8 mouse cellular contexts compared by ENCODE assay signal in the genomic region with DNA sequence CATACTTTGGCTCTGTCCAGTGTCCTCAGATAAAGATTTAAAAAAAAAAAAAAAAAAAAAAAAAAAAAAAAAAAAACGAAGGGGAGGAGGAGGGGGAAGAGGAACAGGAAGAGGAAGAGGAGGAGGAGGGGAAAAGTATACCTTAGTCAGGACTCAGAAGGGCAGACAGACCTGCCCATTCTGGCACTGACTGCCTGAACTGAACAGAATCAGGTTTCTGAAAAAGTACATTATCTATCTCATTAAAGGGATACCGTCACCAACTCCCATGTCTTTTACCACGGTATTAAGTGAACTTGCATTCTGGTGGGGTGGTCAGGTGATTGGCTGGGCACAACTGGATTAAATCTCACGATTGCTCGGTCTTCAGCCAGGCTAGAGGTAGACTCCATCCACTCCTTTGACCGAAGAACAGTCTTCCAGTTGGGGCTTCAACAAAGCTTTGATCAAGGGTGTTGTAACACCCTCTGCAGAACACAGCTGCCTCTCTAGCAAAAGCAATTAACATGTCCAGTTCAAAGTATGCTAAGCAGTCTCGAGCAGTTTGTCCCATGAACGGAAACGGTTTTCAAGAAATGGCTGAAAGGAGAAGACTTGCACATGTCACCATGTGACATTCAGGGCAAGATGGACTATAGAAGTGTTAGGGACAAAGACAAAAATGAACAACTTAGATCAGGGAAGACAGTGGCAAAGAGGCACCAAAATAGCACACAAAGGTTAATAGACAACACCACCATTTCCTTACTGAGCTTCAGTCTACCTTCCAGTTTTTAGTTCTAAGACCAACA. TPM values are rescaled to one million over a fixed set of nuclear protein-coding genes. Genes with fewer than 3 reads are reported as not detected.
DNase-seq lines count a peak whose midpoint lies in the region; ATAC-seq lines count a peak whose summit lies in the region.

No protein-coding gene starts in this region.

- peaks cover 18% of the 10 kb centered on the region for H3K4me1 ChIP-seq in forebrain, embryonic 15.5 days
- peaks cover 17% of the 10 kb centered on the region for H3K4me1 ChIP-seq in liver, embryonic 15.5 days (replicated peaks)

- 86% methylated on average over 9 of the region's 9 CpGs for WGBS in forebrain, embryonic 15.5 days
- WGBS in liver, embryonic 15.5 days (ENCODE audit: insufficient replicate concordance) = 71% methylated on average over 8 of the region's 9 CpGs

- no peak for ATAC-seq in CD4-positive, CD25-positive, alpha-beta regulatory T cell, adult 4 months
- peak; percentile 3; the same call in 1 of the 2 replicates for ATAC-seq in forebrain, embryonic 15.5 days (replicated peaks)
- no peak for ATAC-seq in liver, embryonic 15.5 days (ENCODE audit: insufficient read depth)

- no peaks in the 10 kb centered on the region for H3K27me3 ChIP-seq in forebrain, embryonic 15.5 days
- H3K27me3 ChIP-seq in liver, embryonic 15.5 days = no peaks in the 10 kb centered on the region

- DNase-seq in CD4-positive, CD25-positive, alpha-beta regulatory T cell, adult 2 months (ENCODE audit: low read depth, low spot score) = peak; percentile 2
- DNase-seq in 416B (ENCODE audit: low read depth) = peak; percentile 39
- DNase-seq in cerebellum, adult 11-12 months = no peak
- DNase-seq in cerebellum, adult 9-11 months = no peak
- DNase-seq in frontal cortex, postnatal 36 days (ENCODE audit: low spot score in 2 of 2) = no peak

- H3K36me3 ChIP-seq in forebrain, embryonic 15.5 days = no peaks in the 10 kb centered on the region
- no peaks in the 10 kb centered on the region for H3K36me3 ChIP-seq in liver, embryonic 15.5 days (replicated peaks)

- no peak overlapping the region for H3K9ac ChIP-seq in forebrain, embryonic 15.5 days (replicated peaks)
- no peak overlapping the region for H3K9ac ChIP-seq in liver, embryonic 15.5 days

- peak overlapping the region; percentile 84 for H3K4me3 ChIP-seq in forebrain, embryonic 15.5 days
- peak overlapping the region; percentile 67 for H3K4me3 ChIP-seq in liver, embryonic 15.5 days (replicated peaks)

- H3K9me3 ChIP-seq in forebrain, embryonic 15.5 days = no peaks in the 10 kb centered on the region
- no peaks in the 10 kb centered on the region for H3K9me3 ChIP-seq in liver, embryonic 15.5 days (replicated peaks)

- H3K27ac ChIP-seq in forebrain, embryonic 15.5 days (replicated peaks) = no peak overlapping the region; the same call in 1 of the 2 replicates
- no peak overlapping the region for H3K27ac ChIP-seq in liver, embryonic 15.5 days (replicated peaks)

- H3K4me2 ChIP-seq in forebrain, embryonic 15.5 days (replicated peaks) = peak overlapping the region; percentile 61
- peak overlapping the region; percentile 78 for H3K4me2 ChIP-seq in liver, embryonic 15.5 days

RNA-seq across cellular contexts. Expression of a gene that starts 0.8 kb away (rescaled TPM):
- polyA plus RNA-seq in CD4-positive, CD25-positive, alpha-beta regulatory T cell, adult 4 months (2017; shearing (Covaris generic)) = 1 to 10 TPM; 1.5 TPM
- 9.9 and 10.8 TPM in 2 replicates for polyA plus RNA-seq in forebrain, embryonic 15.5 days (2015; fragmentation: Nextera tagmentation; extraction: Ambion mirVana)
- 0.79 and 0.82 TPM in 2 replicates for polyA plus RNA-seq in liver, embryonic 15.5 days (2015; fragmentation: Nextera tagmentation; extraction: Ambion mirVana)

RNA-seq across cellular contexts. Expression of a gene that starts 10.6 kb away (rescaled TPM):
- not detected for polyA plus RNA-seq in CD4-positive, CD25-positive, alpha-beta regulatory T cell, adult 4 months (2017; shearing (Covaris generic))
- not detected in 2 replicates for polyA plus RNA-seq in forebrain, embryonic 15.5 days (2015; fragmentation: Nextera tagmentation; extraction: Ambion mirVana)
- polyA plus RNA-seq in liver, embryonic 15.5 days (2015; fragmentation: Nextera tagmentation; extraction: Ambion mirVana) = not detected in 2 replicates

RNA-seq across cellular contexts. Expression of a gene that starts 43.4 kb away (rescaled TPM):
- not detected for polyA plus RNA-seq in CD4-positive, CD25-positive, alpha-beta regulatory T cell, adult 4 months (2017; shearing (Covaris generic))
- polyA plus RNA-seq in forebrain, embryonic 15.5 days (2015; fragmentation: Nextera tagmentation; extraction: Ambion mirVana) = not detected in 2 replicates
- polyA plus RNA-seq in liver, embryonic 15.5 days (2015; fragmentation: Nextera tagmentation; extraction: Ambion mirVana) = not detected in 2 replicates

Comparison
In these comparisons a context has a peak if more than half of its experiments do, and no peak if none do; other contexts are left out.
1. DNase-seq: peak in CD4-positive, CD25-positive, alpha-beta regulatory T cell, adult 2 months (single experiment) and 416B (single experiment); none in cerebellum, adult 11-12 months (single experiment), cerebellum, adult 9-11 months (single experiment) and frontal cortex, postnatal 36 days (0 of 2).